Mouse (Mus musculus): ENCODE data around the gene Peli3. TPM values are rescaled to one million over a fixed set of nuclear protein-coding genes. Genes with fewer than 3 reads are reported as not detected.

Gene Peli3
- polyA plus RNA-seq, 1 experiment from 2014 or later, result 0.85 TPM

- no peak overlapping the region for H3K4me2 ChIP-seq (replicated peaks; ENCODE audit: low read depth)
- H3K36me3 ChIP-seq (ENCODE audit: control insufficient read depth, insufficient read depth, low read length), result no peaks in the 10 kb centered on the region; the same call in 1 of the 2 replicates
- no peak overlapping the region for H3K4me3 ChIP-seq (ENCODE audit: low read depth, low read length)
- DNase-seq (ENCODE audit: low spot score) (no peak), ATAC-seq (ENCODE audit: low FRiP score, low TSS enrichment) (no peak)
- 84% methylated on average over 10 of the region's 10 CpGs for WGBS
- TF ChIP-seq EP300 (optimal IDR thresholded peaks at IDR 0.05) (no peak), CTCF (IDR thresholded peaks at IDR 0.05; ENCODE audit: low read depth) (no peak)
- H3K27me3 ChIP-seq (ENCODE audit: control insufficient read depth, insufficient read depth, low read length), result no peaks in the 10 kb centered on the region
- H3K27ac ChIP-seq (replicated peaks), result no peak overlapping the region
- no peaks in the 10 kb centered on the region for H3K4me1 ChIP-seq (replicated peaks; ENCODE audit: control insufficient read depth, insufficient read depth)
- no peaks in the 10 kb centered on the region for H3K9me3 ChIP-seq (ENCODE audit: control insufficient read depth, low read length)
- H3K9ac ChIP-seq (ENCODE audit: low read length), result no peak overlapping the region
Observed at GRCm38 (mm10) chr19:4889791-4890190, 53.1 kb downstream of the Peli3 start.

- H3K27me3 ChIP-seq (ENCODE audit: control insufficient read depth, insufficient read depth, low read length), result no peaks in the 10 kb centered on the region
- no peak for TF ChIP-seq EP300 (optimal IDR thresholded peaks at IDR 0.05)
- no peak for TF ChIP-seq CTCF (IDR thresholded peaks at IDR 0.05; ENCODE audit: low read depth)
- no peak overlapping the region for H3K27ac ChIP-seq (replicated peaks)
- DNase-seq (ENCODE audit: low spot score) (no peak), ATAC-seq (ENCODE audit: low FRiP score, low TSS enrichment) (no peak)
- no peak overlapping the region for H3K9ac ChIP-seq (ENCODE audit: low read length)
- no peak overlapping the region for H3K4me3 ChIP-seq (ENCODE audit: low read depth, low read length)
- WGBS, result 78% methylated on average over 4 of the region's 4 CpGs
- H3K4me1 ChIP-seq (replicated peaks; ENCODE audit: control insufficient read depth, insufficient read depth), result no peaks in the 10 kb centered on the region
- H3K36me3 ChIP-seq (ENCODE audit: control insufficient read depth, insufficient read depth, low read length), result no peaks in the 10 kb centered on the region
- no peak overlapping the region for H3K4me2 ChIP-seq (replicated peaks; ENCODE audit: low read depth)
- no peaks in the 10 kb centered on the region for H3K9me3 ChIP-seq (ENCODE audit: control insufficient read depth, low read length)
Observed at GRCm38 (mm10) chr19:4883961-4884360, 59.0 kb downstream of the Peli3 start.

Other genes with a start within 250 kb of the Peli3 start
- gene Gm960, start 244.5 kb downstream of the Peli3 start, polyA plus RNA-seq (2015; fragmentation: Nextera tagmentation; extraction: Ambion mirVana), result 1.7 and 2.3 TPM in 2 replicates
- 3.5 and 3.6 TPM in 2 replicates for gene Sptbn2, start 232.0 kb downstream of the Peli3 start, polyA plus RNA-seq (2015; fragmentation: Nextera tagmentation; extraction: Ambion mirVana)
- 17.6 and 19.3 TPM in 2 replicates for gene Rbm4b, start 186.6 kb downstream of the Peli3 start, polyA plus RNA-seq (2015; fragmentation: Nextera tagmentation; extraction: Ambion mirVana)
- 22.2 and 23.3 TPM in 2 replicates for gene Rbm4, start 149.2 kb downstream of the Peli3 start, polyA plus RNA-seq (2015; fragmentation: Nextera tagmentation; extraction: Ambion mirVana)
- 16.0 and 19.1 TPM in 2 replicates for gene Gm21992, start 131.5 kb downstream of the Peli3 start, polyA plus RNA-seq (2015; fragmentation: Nextera tagmentation; extraction: Ambion mirVana)
- 21.9 and 24.2 TPM in 2 replicates for gene Rbm14, start 131.5 kb downstream of the Peli3 start, polyA plus RNA-seq (2015; fragmentation: Nextera tagmentation; extraction: Ambion mirVana)
- 72.7 and 81.6 TPM in 2 replicates for gene Ccs, start 103.8 kb downstream of the Peli3 start, polyA plus RNA-seq (2015; fragmentation: Nextera tagmentation; extraction: Ambion mirVana)
- gene Ccdc87, start 103.8 kb downstream of the Peli3 start, polyA plus RNA-seq (2015; fragmentation: Nextera tagmentation; extraction: Ambion mirVana), result 0.05 TPM in 1 of 2 replicates, not detected in the other
- gene Ctsf, start 88.0 kb downstream of the Peli3 start, polyA plus RNA-seq (2015; fragmentation: Nextera tagmentation; extraction: Ambion mirVana), result 24.1 and 28.4 TPM in 2 replicates
- 1.3 and 2.3 TPM in 2 replicates for gene Actn3, start 65.2 kb downstream of the Peli3 start, polyA plus RNA-seq (2015; fragmentation: Nextera tagmentation; extraction: Ambion mirVana)
- gene Zdhhc24, start 64.5 kb downstream of the Peli3 start, polyA plus RNA-seq (2015; fragmentation: Nextera tagmentation; extraction: Ambion mirVana), result 6.4 and 7.3 TPM in 2 replicates
- 0.85 and 0.95 TPM in 2 replicates for gene Bbs1, start 36.5 kb downstream of the Peli3 start, polyA plus RNA-seq (2015; fragmentation: Nextera tagmentation; extraction: Ambion mirVana)
- 91.0 and 94.4 TPM in 2 replicates for gene Dpp3, start 14.8 kb downstream of the Peli3 start, polyA plus RNA-seq (2015; fragmentation: Nextera tagmentation; extraction: Ambion mirVana)
- gene Mrpl11, start 19.0 kb upstream of the Peli3 start, polyA plus RNA-seq (2015; fragmentation: Nextera tagmentation; extraction: Ambion mirVana), result 67.9 and 78.0 TPM in 2 replicates
- gene Npas4, start 47.2 kb upstream of the Peli3 start, polyA plus RNA-seq (2015; fragmentation: Nextera tagmentation; extraction: Ambion mirVana), result 0.08 and 0.12 TPM in 2 replicates
- 1.7 and 1.8 TPM in 2 replicates for gene Slc29a2, start 80.7 kb upstream of the Peli3 start, polyA plus RNA-seq (2015; fragmentation: Nextera tagmentation; extraction: Ambion mirVana)
- gene B4gat1, start 95.7 kb upstream of the Peli3 start, polyA plus RNA-seq (2015; fragmentation: Nextera tagmentation; extraction: Ambion mirVana), result 22.3 and 23.6 TPM in 2 replicates
- gene AC124502.3, start 95.8 kb upstream of the Peli3 start, polyA plus RNA-seq (2015; fragmentation: Nextera tagmentation; extraction: Ambion mirVana), result 0.24 and 1.1 TPM in 2 replicates
- 42.3 and 45.6 TPM in 2 replicates for gene Brms1, start 98.2 kb upstream of the Peli3 start, polyA plus RNA-seq (2015; fragmentation: Nextera tagmentation; extraction: Ambion mirVana)
- gene Rin1, start 107.4 kb upstream of the Peli3 start, polyA plus RNA-seq (2015; fragmentation: Nextera tagmentation; extraction: Ambion mirVana), result 2.6 TPM in 2 replicates
- gene Cd248, start 125.0 kb upstream of the Peli3 start, polyA plus RNA-seq (2015; fragmentation: Nextera tagmentation; extraction: Ambion mirVana), result 31.6 and 39.5 TPM in 2 replicates
- 10.4 and 11.4 TPM in 2 replicates for gene Tmem151a, start 142.4 kb upstream of the Peli3 start, polyA plus RNA-seq (2015; fragmentation: Nextera tagmentation; extraction: Ambion mirVana)
- 128 and 131 TPM in 2 replicates for gene Yif1a, start 145.4 kb upstream of the Peli3 start, polyA plus RNA-seq (2015; fragmentation: Nextera tagmentation; extraction: Ambion mirVana)
- 5.6 and 7.1 TPM in 2 replicates for gene Cnih2, start 155.4 kb upstream of the Peli3 start, polyA plus RNA-seq (2015; fragmentation: Nextera tagmentation; extraction: Ambion mirVana)
- 183 and 194 TPM in 2 replicates for gene Rab1b, start 163.9 kb upstream of the Peli3 start, polyA plus RNA-seq (2015; fragmentation: Nextera tagmentation; extraction: Ambion mirVana)
- gene Klc2, start 175.4 kb upstream of the Peli3 start, polyA plus RNA-seq (2015; fragmentation: Nextera tagmentation; extraction: Ambion mirVana), result 8.7 and 8.8 TPM in 2 replicates

Measured in stomach, postnatal 0 days (tissue).